Mouse (Mus musculus) erythroblast, embryonic 14.5 days (primary cell): ENCODE results near the gene Smyd3. TPM values are rescaled to one million over a fixed set of nuclear protein-coding genes. Genes with fewer than 3 reads are reported as not detected.

Experiments used
- H3K27me3 ChIP-seq: 2 replicates; pipeline ENCODE4 v1.6.1; 2012; ENCODE audit warnings: inconsistent platforms; ENCODE audit not compliant: control insufficient read depth
- H3K36me3 ChIP-seq: 2 replicates; pipeline ENCODE4 v1.6.1; 2012; ENCODE audit warnings: mild to moderate bottlenecking, inconsistent platforms; ENCODE audit not compliant: control insufficient read depth
- H3K4me1 ChIP-seq: 2 replicates; pipeline ENCODE4 v1.6.1; 2012; ENCODE audit warnings: inconsistent platforms; ENCODE audit not compliant: control insufficient read depth
- H3K4me3 ChIP-seq: replicated peaks from 2 replicates; pipeline ENCODE3; 2012; ENCODE audit warnings: moderate library complexity, mild to moderate bottlenecking, inconsistent platforms
- H3K9me3 ChIP-seq: 2 replicates; pipeline ENCODE4 v1.6.1; 2012; ENCODE audit warnings: low read length, inconsistent platforms, mixed read lengths; ENCODE audit not compliant: control insufficient read depth
- GATA1 ChIP-seq: IDR thresholded peaks from 2 replicates; pipeline ENCODE4 v1.6.1; 2012; ENCODE audit warnings: low read length, inconsistent platforms, mixed read lengths
- TAL1 ChIP-seq: IDR thresholded peaks from 3 replicates; pipeline ENCODE4 v1.6.1; 2012; ENCODE audit warnings: low read length, inconsistent platforms, mixed read lengths
- polyA plus RNA-seq: library from polyadenylated mRNA; stranded (reverse); fragments of >175 nt; gene quantifications from 2 replicates; pipeline ENCODE4 v1.2.3, GENCODE M21; 2012

Gene Smyd3
- polyA plus RNA-seq, 1 experiment: 0.09 TPM

DNA sequence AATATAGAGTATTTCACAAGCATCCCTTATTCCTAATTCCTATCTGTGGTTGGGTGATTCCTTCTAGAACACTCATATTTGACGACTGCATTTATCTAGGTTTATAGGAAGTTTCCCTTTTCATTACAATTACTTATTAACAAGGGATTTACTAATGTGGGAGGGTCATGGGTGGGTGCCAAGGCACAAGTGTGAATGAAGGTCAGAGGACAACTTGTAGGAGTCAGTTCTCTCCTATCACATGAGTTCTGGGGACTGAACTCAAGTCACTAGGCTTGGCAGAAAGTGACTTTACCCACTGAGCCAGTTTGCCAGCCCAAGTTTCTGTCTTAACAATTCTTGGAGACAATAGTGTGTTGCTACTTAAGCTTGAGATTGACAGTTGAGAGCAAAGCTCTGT lies 529.7 kb downstream of the Smyd3 start:
- no peak for TF ChIP-seq GATA1
- no peak for TF ChIP-seq TAL1
- H3K9me3 ChIP-seq: no peaks in the 10 kb centered on the region
- H3K4me1 ChIP-seq: no peaks in the 10 kb centered on the region
- H3K27me3 ChIP-seq: no peaks in the 10 kb centered on the region
- H3K36me3 ChIP-seq: no peaks in the 10 kb centered on the region
- H3K4me3 ChIP-seq: no peak overlapping the region

- TF ChIP-seq GATA1 (no peak), TAL1 (no peak)
- H3K4me1 ChIP-seq: no peaks in the 10 kb centered on the region
- no peaks in the 10 kb centered on the region for H3K9me3 ChIP-seq
Observed at GRCm38 (mm10) chr1:178981641-178982040, 536.2 kb downstream of the Smyd3 start.

GRCm38 (mm10) chr1:178980185-178980584 lies 537.7 kb downstream of the Smyd3 start:
- TF ChIP-seq GATA1 (no peak), TAL1 (no peak)
- Histone ChIP-seq H3K4me1 (no peaks in the 10 kb centered on the region), H3K27me3 (no peaks in the 10 kb centered on the region)

More at GRCm38 (mm10) chr1:178981641-178982040, 536.2 kb downstream of the Smyd3 start:
- H3K36me3 ChIP-seq: no peaks in the 10 kb centered on the region
- no peak overlapping the region for H3K4me3 ChIP-seq
- no peaks in the 10 kb centered on the region for H3K27me3 ChIP-seq

GRCm38 (mm10) chr1:178978617-178979245 lies 539.1 kb downstream of the Smyd3 start:
- Histone ChIP-seq H3K4me3 (no peak overlapping the region), H3K9me3 (no peaks in the 10 kb centered on the region), H3K36me3 (no peaks in the 10 kb centered on the region), H3K27me3 (no peaks in the 10 kb centered on the region), H3K4me1 (no peaks in the 10 kb centered on the region)
- TF ChIP-seq GATA1 (no peak), TAL1 (no peak)

More at GRCm38 (mm10) chr1:178980185-178980584, 537.7 kb downstream of the Smyd3 start:
- no peaks in the 10 kb centered on the region for H3K9me3 ChIP-seq
- no peak overlapping the region for H3K4me3 ChIP-seq
- H3K36me3 ChIP-seq: no peaks in the 10 kb centered on the region

DNA sequence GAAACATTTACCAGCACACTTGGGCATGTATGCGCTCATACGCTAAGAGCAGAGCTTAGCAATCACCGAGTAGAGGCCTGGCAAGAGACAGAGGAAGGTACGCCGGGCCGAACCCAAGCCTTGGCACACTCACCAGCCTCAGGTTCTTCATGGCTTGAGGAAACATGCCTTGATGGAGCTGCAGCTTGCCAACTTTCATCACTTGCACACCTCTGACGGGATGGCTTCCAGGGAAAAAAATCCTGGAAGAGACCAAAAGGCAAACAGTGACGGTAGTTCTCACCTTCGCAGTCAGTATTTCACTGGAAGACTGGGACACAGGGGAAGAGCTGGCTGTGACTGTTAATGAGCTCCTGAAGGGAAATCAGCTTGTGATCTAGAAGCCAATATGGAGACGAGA lies 545.8 kb downstream of the Smyd3 start:
- H3K4me1 ChIP-seq: no peaks in the 10 kb centered on the region
- no peak for TF ChIP-seq TAL1
- TF ChIP-seq GATA1: no peak
- no peak overlapping the region for H3K4me3 ChIP-seq
- no peaks in the 10 kb centered on the region for H3K9me3 ChIP-seq
- no peaks in the 10 kb centered on the region for H3K27me3 ChIP-seq
- H3K36me3 ChIP-seq: no peaks in the 10 kb centered on the region

- no peaks in the 10 kb centered on the region for H3K36me3 ChIP-seq
- TF ChIP-seq TAL1 (no peak), GATA1 (no peak)
- H3K9me3 ChIP-seq: no peaks in the 10 kb centered on the region
- no peaks in the 10 kb centered on the region for H3K27me3 ChIP-seq
- no peak overlapping the region for H3K4me3 ChIP-seq
- H3K4me1 ChIP-seq: no peaks in the 10 kb centered on the region
Observed at GRCm38 (mm10) chr1:178961661-178962060, 556.2 kb downstream of the Smyd3 start.

- H3K27me3 ChIP-seq: no peaks in the 10 kb centered on the region
- TF ChIP-seq GATA1: no peak
- TF ChIP-seq TAL1: no peak
- H3K4me3 ChIP-seq: no peak overlapping the region
- H3K36me3 ChIP-seq: no peaks in the 10 kb centered on the region
- no peaks in the 10 kb centered on the region for H3K9me3 ChIP-seq
- H3K4me1 ChIP-seq: no peaks in the 10 kb centered on the region
Observed at GRCm38 (mm10) chr1:178960015-178960559, 557.8 kb downstream of the Smyd3 start.

DNA sequence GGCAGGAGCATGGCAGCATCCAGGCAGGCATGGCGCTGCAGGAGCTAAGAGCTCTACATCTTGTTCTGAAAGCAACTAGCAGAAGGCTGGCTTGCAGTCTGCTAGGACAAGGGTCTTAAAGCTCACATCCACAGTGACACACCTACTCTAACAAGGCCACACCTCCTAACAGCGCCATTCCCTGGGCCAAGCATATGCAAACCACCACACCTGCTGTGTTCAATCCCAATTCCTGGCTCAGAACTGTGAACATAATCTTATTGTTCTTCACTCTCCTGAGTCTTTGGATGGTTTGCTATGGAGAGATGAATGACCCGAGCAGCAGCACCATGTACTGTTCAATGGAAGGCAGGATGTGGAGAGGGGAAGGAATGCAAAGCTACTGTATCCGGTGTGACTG lies 559.2 kb downstream of the Smyd3 start:
- Histone ChIP-seq H3K36me3 (no peaks in the 10 kb centered on the region), H3K27me3 (no peaks in the 10 kb centered on the region), H3K4me1 (no peaks in the 10 kb centered on the region), H3K4me3 (no peak overlapping the region), H3K9me3 (no peaks in the 10 kb centered on the region)
- TF ChIP-seq GATA1 (no peak), TAL1 (no peak)

GRCm38 (mm10) chr1:178952910-178953309 lies 564.9 kb downstream of the Smyd3 start:
- H3K4me1 ChIP-seq: no peaks in the 10 kb centered on the region
- peaks cover 3% of the 10 kb centered on the region for H3K9me3 ChIP-seq
- TF ChIP-seq TAL1 (no peak), GATA1 (no peak)
- H3K36me3 ChIP-seq: no peaks in the 10 kb centered on the region
- H3K4me3 ChIP-seq: no peak overlapping the region
- H3K27me3 ChIP-seq: no peaks in the 10 kb centered on the region
